Comparison of ENCODE assay signal across 11 mouse cellular contexts in genomic region chr9:20383659-20384058, GRCm38 (mm10). TPM values are rescaled to one million over a fixed set of nuclear protein-coding genes. Genes with fewer than 3 reads are reported as not detected.
DNase-seq lines count a peak whose midpoint lies in the region; ATAC-seq and TF ChIP-seq lines count a peak whose summit lies in the region.
"Had no signal": no experiment of that assay in that cellular context is flagged by ENCODE, and none has a peak within 500 bp of the region (broad histone marks: within the 10 kb centered on the region; RNA-seq: fewer than 3 reads in every experiment).

No protein-coding gene starts in this region.

- WGBS in heart, embryonic 16.5 days, result 83% methylated on average over 7 of the region's 7 CpGs
- WGBS in heart, adult 2 months, result 84% methylated on average over 7 of the region's 7 CpGs
- 96% methylated on average over 7 of the region's 7 CpGs for WGBS in forebrain, embryonic 15.5 days
- WGBS in liver, postnatal 0 days (ENCODE audit: insufficient replicate concordance), result 89% methylated on average over 7 of the region's 7 CpGs

- ATAC-seq in heart, embryonic 16.5 days (replicated peaks; ENCODE audit: extremely low read depth, insufficient read depth, low FRiP score), result no peak
- no peak for ATAC-seq in forebrain, embryonic 15.5 days (replicated peaks)
- ATAC-seq in liver, postnatal 0 days, result no peak
- ATAC-seq: CD4-positive, CD25-positive, alpha-beta regulatory T cell, adult 4 months had no signal

- no peak for DNase-seq in heart, adult 2 months
- DNase-seq in ES-E14 (ENCODE audit: low read depth, low spot score), result no peak
- DNase-seq in liver, postnatal 0 days, result no peak
- no peak for DNase-seq in left cerebral cortex, postnatal 36 days (ENCODE audit: low spot score in 2 of 2)
- DNase-seq in frontal cortex, postnatal 36 days (ENCODE audit: low spot score in 2 of 2), result no peak
- DNase-seq in spleen, adult 18-20 months, result no peak
- DNase-seq: adrenal gland, postnatal 25 days; lung, adult 18-20 months had no signal

- no peak overlapping the region for H3K4me3 ChIP-seq in heart, embryonic 16.5 days (ENCODE audit: low read length)
- H3K4me3 ChIP-seq in heart, adult 2 months, result no peak overlapping the region
- H3K4me3 ChIP-seq in ES-E14 (ENCODE audit: insufficient read depth in 1 of 2, low read depth in 1 of 2, low read length in 2 of 2, poor library complexity in 1 of 2, severe bottlenecking in 1 of 2), result no peak overlapping the region
- peak overlapping the region; percentile 81 for H3K4me3 ChIP-seq in forebrain, embryonic 15.5 days
- no peak overlapping the region for H3K4me3 ChIP-seq in liver, postnatal 0 days (ENCODE audit: low read depth, low read length)

- TF ChIP-seq EP300 in heart, adult 2 months (IDR thresholded peaks at IDR 0.05; ENCODE audit: insufficient read depth, low read depth, low read length), result no peak
- TF ChIP-seq EP300 in liver, postnatal 0 days (IDR thresholded peaks at IDR 0.05; ENCODE audit: low read depth), result no peak

- intact Hi-C loops in heart, adult 2 months (cut with DNase I), result loop anchor here (2.0 to 10.0 kb wide), 4 partner anchors 77 to 269 kb away; partner anchors contain the start of genes Pin1, Zfp26 and Zfp846
- intact Hi-C loops in left cerebral cortex, postnatal 36 days (cut with DNase I), result no loop called here

- TF ChIP-seq POLR2A in heart, adult 2 months (IDR thresholded peaks at IDR 0.05; ENCODE audit: insufficient read depth, low read depth, low read length), result no peak

- H3K9me3 ChIP-seq in heart, embryonic 16.5 days (replicated peaks; ENCODE audit: control insufficient read depth, low read length), result no peaks in the 10 kb centered on the region
- H3K9me3 ChIP-seq in ES-E14 (ENCODE audit: control insufficient read depth, insufficient read depth, low read depth, low read length), result no peaks in the 10 kb centered on the region
- H3K9me3 ChIP-seq in forebrain, embryonic 15.5 days, result no peaks in the 10 kb centered on the region
- no peaks in the 10 kb centered on the region for H3K9me3 ChIP-seq in liver, postnatal 0 days (ENCODE audit: low read length)

- H3K9ac ChIP-seq in heart, embryonic 16.5 days (ENCODE audit: low read length), result no peak overlapping the region
- no peak overlapping the region for H3K9ac ChIP-seq in heart, adult 2 months (ENCODE audit: low read depth, low read length)
- H3K9ac ChIP-seq in ES-E14 (ENCODE audit: insufficient read depth, low read depth, low read length, poor library complexity, severe bottlenecking), result no peak overlapping the region
- 0 out of 2 replicates have a peak overlapping the region, but pooled peaks have one; percentile 11 for H3K9ac ChIP-seq in forebrain, embryonic 15.5 days (replicated peaks)
- no peak overlapping the region for H3K9ac ChIP-seq in liver, postnatal 0 days (replicated peaks)

- H3K27me3 ChIP-seq in heart, embryonic 16.5 days (ENCODE audit: control insufficient read depth, insufficient read depth, low read length), result no peaks in the 10 kb centered on the region
- H3K27me3 ChIP-seq in heart, adult 2 months (ENCODE audit: control insufficient read depth, insufficient read depth, low read length), result no peaks in the 10 kb centered on the region
- no peaks in the 10 kb centered on the region for H3K27me3 ChIP-seq in forebrain, embryonic 15.5 days
- no peaks in the 10 kb centered on the region for H3K27me3 ChIP-seq in liver, postnatal 0 days (ENCODE audit: insufficient read depth, low read length)

- H3K4me2 ChIP-seq in heart, embryonic 16.5 days (ENCODE audit: low read depth, low read length), result peak overlapping the region; percentile 88; the same call in 1 of the 2 replicates
- peak overlapping the region; percentile 71 for H3K4me2 ChIP-seq in forebrain, embryonic 15.5 days (replicated peaks)
- peak overlapping the region; percentile 92; the same call in 1 of the 2 replicates for H3K4me2 ChIP-seq in liver, postnatal 0 days (ENCODE audit: low read depth, low read length)

- no peaks in the 10 kb centered on the region for H3K79me2 ChIP-seq in heart, adult 2 months (replicated peaks; ENCODE audit: control insufficient read depth, insufficient read depth, low read length)

- H3K36me3 ChIP-seq in heart, embryonic 16.5 days (ENCODE audit: control insufficient read depth, insufficient read depth), result no peaks in the 10 kb centered on the region
- no peaks in the 10 kb centered on the region for H3K36me3 ChIP-seq in heart, adult 2 months (ENCODE audit: control insufficient read depth, insufficient read depth, low read length)
- no peaks in the 10 kb centered on the region for H3K36me3 ChIP-seq in ES-E14 (ENCODE audit: control insufficient read depth, insufficient read depth, low read length, poor library complexity, severe bottlenecking)
- no peaks in the 10 kb centered on the region for H3K36me3 ChIP-seq in forebrain, embryonic 15.5 days
- H3K36me3 ChIP-seq in liver, postnatal 0 days (replicated peaks; ENCODE audit: insufficient read depth, low read length), result no peaks in the 10 kb centered on the region

- H3K4me1 ChIP-seq in heart, embryonic 16.5 days (ENCODE audit: control insufficient read depth, insufficient read depth, low read length), result peaks cover 7% of the 10 kb centered on the region
- peaks cover 1% of the 10 kb centered on the region for H3K4me1 ChIP-seq in heart, adult 2 months (ENCODE audit: control insufficient read depth, insufficient read depth, low read length)
- no peaks in the 10 kb centered on the region for H3K4me1 ChIP-seq in ES-E14 (ENCODE audit: control insufficient read depth in 2 of 2, insufficient read depth in 2 of 2, low read length in 2 of 2, poor library complexity in 1 of 2)
- peaks cover 19% of the 10 kb centered on the region for H3K4me1 ChIP-seq in forebrain, embryonic 15.5 days
- H3K4me1 ChIP-seq in liver, postnatal 0 days (ENCODE audit: insufficient read depth), result peaks cover 15% of the 10 kb centered on the region

- no peak for TF ChIP-seq CTCF in heart, adult 2 months (IDR thresholded peaks at IDR 0.05)
- TF ChIP-seq CTCF in liver, postnatal 0 days (IDR thresholded peaks at IDR 0.05; ENCODE audit: low read depth), result no peak

- in situ Hi-C loops in ES-E14 (cut with MboI; ENCODE audit: low sequenced_read_pairs in 2 of 2, unreplicated experiment in 2 of 2), result no loop called here

- no peak overlapping the region for H3K27ac ChIP-seq in heart, embryonic 16.5 days (ENCODE audit: low read length)
- no peak overlapping the region for H3K27ac ChIP-seq in heart, adult 2 months
- H3K27ac ChIP-seq in ES-E14 (ENCODE audit: insufficient read depth, low read depth, low read length, poor library complexity, severe bottlenecking), result no peak overlapping the region
- no peak overlapping the region for H3K27ac ChIP-seq in forebrain, embryonic 15.5 days (replicated peaks)
- no peak overlapping the region for H3K27ac ChIP-seq in liver, postnatal 0 days (ENCODE audit: low read depth)

TF ChIP-seq in ES-E14, 5 proteins besides CTCF, POLR2A, EP300 and RAD21:
- TF ChIP-seq ZC3H11A (IDR thresholded peaks at IDR 0.05; ENCODE audit: borderline replicate concordance, low read depth, low read length), result no peak
- no peak for TF ChIP-seq HCFC1 (IDR thresholded peaks at IDR 0.05; ENCODE audit: borderline replicate concordance, insufficient read depth, low read length)
- TF ChIP-seq ZNF384 (IDR thresholded peaks at IDR 0.05; ENCODE audit: low read depth, low read length), result no peak
- TF ChIP-seq CHD2 (IDR thresholded peaks at IDR 0.05; ENCODE audit: low read depth, low read length), result no peak
- TF ChIP-seq MAFK (IDR thresholded peaks at IDR 0.05; ENCODE audit: insufficient read depth, low read depth, low read length), result 0 out of 2 replicates have a peak, but pooled peaks have one; percentile 5
TF ChIP-seq in ES-E14: peak in this region for 1.

RNA-seq across cellular contexts. Expression of gene Zfp560, which starts 1.3 kb away (rescaled TPM):
- 29.1 and 31.0 TPM in 2 replicates for polyA plus RNA-seq in heart, embryonic 16.5 days (2015; fragmentation: Nextera tagmentation; extraction: Ambion mirVana)
- 10 to 100 TPM in 1 of 2 experiments, 1 to 10 TPM in 1; 9.9 to 11.0 TPM for total RNA-seq in heart, adult 2 months (2021)
- polyA plus RNA-seq in heart, adult 2 months (2012; rRNA removed), result 10.1 and 13.6 TPM in 2 replicates
- total RNA-seq in ES-E14 (2012; rRNA removed), result 11.5 and 14.2 TPM in 2 replicates
- polyA plus RNA-seq in forebrain, embryonic 15.5 days (2015; fragmentation: Nextera tagmentation; extraction: Ambion mirVana), result 48.4 and 50.2 TPM in 2 replicates
- polyA plus RNA-seq in liver, postnatal 0 days (2015; fragmentation: Nextera tagmentation; extraction: Ambion mirVana), result 17.3 and 17.5 TPM in 2 replicates
- total RNA-seq in left cerebral cortex, postnatal 36 days (2021), result 10 to 100 TPM in 1 of 2 experiments, 1 to 10 TPM in 1; 9.2 to 10.0 TPM

RNA-seq across cellular contexts. Expression of gene Olfr18, which starts 47.8 kb away (rescaled TPM):
- polyA plus RNA-seq in heart, embryonic 16.5 days (2015; fragmentation: Nextera tagmentation; extraction: Ambion mirVana), result not detected in 2 replicates
- not detected for total RNA-seq in heart, adult 2 months (2021)
- polyA plus RNA-seq in heart, adult 2 months (2012; rRNA removed), result 0.06 TPM in 1 of 2 replicates, not detected in the other
- 0.09 and 0.21 TPM in 2 replicates for total RNA-seq in ES-E14 (2012; rRNA removed)
- polyA plus RNA-seq in forebrain, embryonic 15.5 days (2015; fragmentation: Nextera tagmentation; extraction: Ambion mirVana), result 0.10 TPM in 1 of 2 replicates, not detected in the other
- not detected in 2 replicates for polyA plus RNA-seq in liver, postnatal 0 days (2015; fragmentation: Nextera tagmentation; extraction: Ambion mirVana)
- total RNA-seq in left cerebral cortex, postnatal 36 days (2021), result not detected
- total RNA-seq: adrenal gland, postnatal 25 days had no signal
- polyA plus RNA-seq: CD4-positive, CD25-positive, alpha-beta regulatory T cell, adult 4 months had no signal
